Mouse (Mus musculus): ENCODE results near the gene Ggta1. TPM values are rescaled to one million over a fixed set of nuclear protein-coding genes. Genes with fewer than 3 reads are reported as not detected.
A peak's percentile ranks its signal among the peaks of the same experiment; 100 is the strongest.

The Ggta1 gene
- total RNA-seq (2012; rRNA removed): 55.8 and 67.2 TPM in 2 replicates
- 46.9 and 52.0 TPM in 2 replicates for total RNA-seq (2014; rRNA removed)
- polyA plus RNA-seq (2012; ENCODE audit: insufficient read length, low read depth): 38.4 and 40.5 TPM in 2 replicates

GRCm38 (mm10) chr2:35462791-35463281 lies at the start of gene Ggta1:
Gene Ggta1, minus strand, starts transcription at chr2:35463231.
- peak within 1 kb of the TSS; percentile 93 for H3K4me2 ChIP-seq (ENCODE audit: insufficient read depth, low read depth, poor library complexity, severe bottlenecking)
- peak within 1 kb of the TSS; percentile 78 for H3K9ac ChIP-seq (ENCODE audit: insufficient read depth, low read depth)
- no peak for TF ChIP-seq NELFE (IDR thresholded peaks at IDR 0.05; ENCODE audit: low read depth, low read length)
- TF ChIP-seq POLR2A (IDR thresholded peaks at IDR 0.05; ENCODE audit: low read depth, low read length): 0 out of 2 replicates have a peak, but pooled peaks have one; percentile 0
- TF ChIP-seq NRF1 (IDR thresholded peaks at IDR 0.05; ENCODE audit: low read depth, low read length): no peak
- TF ChIP-seq CHD1 (IDR thresholded peaks at IDR 0.05; ENCODE audit: low read depth, low read length): 0 out of 2 replicates have a peak, but pooled peaks have one; percentile 89
- in situ Hi-C loops (cut with MboI; ENCODE audit: low pct_ligation_motif_present, low pct_unique_long_range_greater_than_20kb, low sequenced_read_pairs) (loop anchor here (5.0 kb wide), 1 partner anchor 34 kb away; no protein-coding TSS in a partner anchor), dilution Hi-C loops (cut with MboI; ENCODE audit: extremely low pct_ligation_motif_present, extremely low pct_unique_long_range_greater_than_20kb, low sequenced_read_pairs) (no loop called here)
- peaks cover 3 to 35% of the 10 kb centered on the region in 2 experiments; a peak in 3 of 4 replicates for H3K4me1 ChIP-seq (ENCODE audit: control insufficient read depth in 1 of 2, insufficient read depth in 2 of 2)
- no peaks in the 10 kb centered on the region for H3K27me3 ChIP-seq (replicated peaks)
- H3K4me3 ChIP-seq (replicated peaks in 1 of 3; ENCODE audit: low read depth in 2 of 3, low read length in 2 of 3, poor library complexity in 1 of 3): peak within 1 kb of the TSS; percentile 71 to 84 (median 78)
- peak within 1 kb of the TSS; percentile 90 for H3K27ac ChIP-seq (ENCODE audit: insufficient read depth, low read depth)
- H3K36me3 ChIP-seq (replicated peaks in 1 of 2; ENCODE audit: control insufficient read depth in 1 of 2, insufficient read depth in 1 of 2, low read length in 1 of 2): peaks cover 2 to 12% of the 10 kb centered on the region in 2 experiments
- peaks cover 7% of the 10 kb centered on the region for H3K9me3 ChIP-seq (replicated peaks; ENCODE audit: low read length)
- peaks cover 26% of the 10 kb centered on the region for H3K79me2 ChIP-seq (replicated peaks; ENCODE audit: control insufficient read depth, extremely low read depth, insufficient read depth, poor library complexity, severe bottlenecking)
- no peak for DNase-seq (ENCODE audit: extremely low read depth)

DNA sequence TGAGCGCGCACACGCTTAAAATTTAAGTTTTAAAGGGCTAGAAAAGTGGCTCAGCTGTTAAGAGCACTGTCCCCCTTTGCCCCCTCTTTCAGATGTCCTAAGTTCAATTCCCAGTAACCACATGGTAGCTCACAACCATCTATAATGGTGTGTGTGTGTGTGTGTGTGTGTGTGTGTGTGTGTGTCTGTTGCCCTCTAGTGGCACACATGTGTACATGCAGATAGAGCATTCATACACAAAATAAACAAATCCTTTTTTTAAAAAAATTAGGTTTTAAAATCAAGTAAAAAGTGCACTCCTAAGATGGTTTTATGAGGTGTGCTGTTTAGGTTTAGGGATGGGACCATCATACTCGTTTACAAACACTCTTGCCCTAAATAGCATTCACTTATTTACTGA lies 49.2 kb upstream of the Ggta1 start:
- Histone ChIP-seq H3K9me3 (replicated peaks; ENCODE audit: low read length) (no peaks in the 10 kb centered on the region), H3K4me3 (replicated peaks in 1 of 3; ENCODE audit: low read depth in 2 of 3, low read length in 2 of 3, poor library complexity in 1 of 3) (no peak overlapping the region), H3K4me1 (ENCODE audit: control insufficient read depth in 1 of 2, insufficient read depth in 2 of 2) (peaks cover 4 to 34% of the 10 kb centered on the region in 2 experiments; a peak in 3 of 4 replicates), H3K27ac (ENCODE audit: insufficient read depth, low read depth) (no peak overlapping the region), H3K4me2 (ENCODE audit: insufficient read depth, low read depth, poor library complexity, severe bottlenecking) (no peak overlapping the region), H3K79me2 (replicated peaks; ENCODE audit: control insufficient read depth, extremely low read depth, insufficient read depth, poor library complexity, severe bottlenecking) (no peaks in the 10 kb centered on the region), H3K36me3 (replicated peaks in 1 of 2; ENCODE audit: control insufficient read depth in 1 of 2, insufficient read depth in 1 of 2, low read length in 1 of 2) (no peaks in the 10 kb centered on the region), H3K9ac (ENCODE audit: insufficient read depth, low read depth) (no peak overlapping the region), H3K27me3 (replicated peaks) (no peaks in the 10 kb centered on the region)
- TF ChIP-seq MYC (IDR thresholded peaks at IDR 0.05; ENCODE audit: low read depth, low read length): 0 out of 2 replicates have a peak, but pooled peaks have one; percentile 16
- TF ChIP-seq CTCF (conservative IDR thresholded peaks at IDR 0.05 in 1 of 2, IDR thresholded peaks at IDR 0.05 in 1 of 2; ENCODE audit: low read depth in 2 of 2, low read length in 2 of 2): peak; percentile 20 to 68; a peak in 3 of 4 replicates
- TF ChIP-seq JUN (IDR thresholded peaks at IDR 0.05; ENCODE audit: insufficient read depth, low read depth, low read length): no peak
- no peak; the same call in 1 of the 2 replicates for TF ChIP-seq ZNF384 (IDR thresholded peaks at IDR 0.05; ENCODE audit: low read depth, low read length)
- no peak for TF ChIP-seq SIN3A (IDR thresholded peaks at IDR 0.05; ENCODE audit: low read length)
- no peak for TF ChIP-seq ZMIZ1 (IDR thresholded peaks at IDR 0.05; ENCODE audit: low read depth, low read length)
- TF ChIP-seq CHD1 (IDR thresholded peaks at IDR 0.05; ENCODE audit: low read depth, low read length): no peak
- TF ChIP-seq POLR2AphosphoS2 (IDR thresholded peaks at IDR 0.05; ENCODE audit: low read depth, low read length): no peak
- TF ChIP-seq NRF1 (IDR thresholded peaks at IDR 0.05; ENCODE audit: low read depth, low read length): no peak
- no peak for TF ChIP-seq ZKSCAN1 (IDR thresholded peaks at IDR 0.05; ENCODE audit: borderline replicate concordance, low read depth, low read length)
- TF ChIP-seq RAD21 (IDR thresholded peaks at IDR 0.05; ENCODE audit: low read depth, low read length): peak; percentile 71
- no peak for TF ChIP-seq TBP (conservative IDR thresholded peaks at IDR 0.05; ENCODE audit: low read depth, low read length)
- TF ChIP-seq SMC3 (IDR thresholded peaks at IDR 0.05; ENCODE audit: low read depth, low read length): peak; percentile 74
- in situ Hi-C loops (cut with MboI; ENCODE audit: low pct_ligation_motif_present, low pct_unique_long_range_greater_than_20kb, low sequenced_read_pairs) (no loop called here), dilution Hi-C loops (cut with MboI; ENCODE audit: extremely low pct_ligation_motif_present, extremely low pct_unique_long_range_greater_than_20kb, low sequenced_read_pairs) (no loop called here)
- no peak for DNase-seq (ENCODE audit: extremely low read depth)

Data from CH12.LX (cell line).